Mouse (Mus musculus) induced T-regulatory cell, adult 2 months (primary cell): ENCODE data around the gene Gla.

Source experiments
- DNase-seq: peaks from one replicate; pipeline ENCODE4 v3.0.0-alpha.2; 2012; ENCODE audit warnings: low read depth

Gene Gla

GRCm38 (mm10) chrX:134600659-134601379 is at the start of gene Gla, which contains the start of gene Hnrnph2:
TSS of gene Gla (minus strand) at chrX:134601125.
TSS of gene Hnrnph2 (plus strand) at chrX:134601179.
- DNase-seq, result peak; percentile 96

GRCm38 (mm10) chrX:134648031-134648692 is 47.2 kb upstream of the Gla start:
- peak; percentile 87 for DNase-seq

- DNase-seq, result no peak
Measured at GRCm38 (mm10) chrX:134647421-134647820, 46.5 kb upstream of the Gla start.

- no peak for DNase-seq
Measured at GRCm38 (mm10) chrX:134646338-134646737, 45.4 kb upstream of the Gla start.

- DNase-seq, result peak; percentile 52
Measured at GRCm38 (mm10) chrX:134641000-134641760, 40.3 kb upstream of the Gla start.

- DNase-seq, result no peak
Measured at GRCm38 (mm10) chrX:134635860-134636259, 34.9 kb upstream of the Gla start.

GRCm38 (mm10) chrX:134635111-134635510 is 34.2 kb upstream of the Gla start:
- DNase-seq, result no peak

- DNase-seq, result no peak
Measured at GRCm38 (mm10) chrX:134632710-134633109, 31.8 kb upstream of the Gla start.

- no peak for DNase-seq
Measured at GRCm38 (mm10) chrX:134628200-134628599, 27.3 kb upstream of the Gla start.

GRCm38 (mm10) chrX:134623350-134623749 is 22.4 kb upstream of the Gla start:
- no peak for DNase-seq

- no peak for DNase-seq
Measured at GRCm38 (mm10) chrX:134621685-134622084, 20.8 kb upstream of the Gla start.

GRCm38 (mm10) chrX:134620254-134620865 is 19.4 kb upstream of the Gla start:
- DNase-seq, result no peak

GRCm38 (mm10) chrX:134619695-134620094 is 18.8 kb upstream of the Gla start:
- no peak for DNase-seq

GRCm38 (mm10) chrX:134614306-134614705 is 13.4 kb upstream of the Gla start:
- peak; percentile 49 for DNase-seq

GRCm38 (mm10) chrX:134612285-134612959 is 11.5 kb upstream of the Gla start:
- no peak for DNase-seq

- no peak for DNase-seq
Measured at GRCm38 (mm10) chrX:134610984-134611383, 10.1 kb upstream of the Gla start.

- peak; percentile 60 for DNase-seq
Measured at GRCm38 (mm10) chrX:134609472-134609871, 8.5 kb upstream of the Gla start.

- peak; percentile 66 for DNase-seq
Measured at GRCm38 (mm10) chrX:134601380-134602120, 625 bp upstream of the Gla start.

- DNase-seq, result no peak
Measured at GRCm38 (mm10) chrX:134599922-134600565, 881 bp downstream of the Gla start.

- no peak for DNase-seq
Measured at GRCm38 (mm10) chrX:134589836-134590235, 11.1 kb downstream of the Gla start.
